In genomic region chr6:120064627-120065026, GRCm38 (mm10) we compare ENCODE assay signal across 18 mouse cellular contexts. TPM values are rescaled to one million over a fixed set of nuclear protein-coding genes. Genes with fewer than 3 reads are reported as not detected.
"Had no signal": no experiment of that assay in that cellular context is flagged by ENCODE, and none has a peak within 500 bp of the region (broad histone marks: within the 10 kb centered on the region; RNA-seq: fewer than 3 reads in every experiment).

No protein-coding gene starts in this region.

- H3K27me3 ChIP-seq: kidney, embryonic 15.5 days; limb, embryonic 13.5 days; neural tube, embryonic 12.5 days had no signal

- H3K9ac ChIP-seq: kidney, embryonic 15.5 days; limb, embryonic 13.5 days; liver, embryonic 14.5 days; neural tube, embryonic 12.5 days had no signal

- H3K4me3 ChIP-seq: kidney, embryonic 15.5 days; limb, embryonic 13.5 days; midbrain, embryonic 10.5 days; myocyte; neural tube, embryonic 12.5 days had no signal

- H3K9me3 ChIP-seq: kidney, embryonic 15.5 days; limb, embryonic 13.5 days; midbrain, embryonic 10.5 days; neural tube, embryonic 12.5 days had no signal

- H3K36me3 ChIP-seq: kidney, embryonic 15.5 days; limb, embryonic 13.5 days; midbrain, embryonic 10.5 days; neural tube, embryonic 12.5 days had no signal

- H3K27ac ChIP-seq: kidney, embryonic 15.5 days; limb, embryonic 13.5 days; liver, embryonic 14.5 days; midbrain, embryonic 10.5 days; neural tube, embryonic 12.5 days; stomach, postnatal 0 days had no signal

- DNase-seq: kidney, postnatal 14 days; layer of hippocampus, adult 9-11 months; layer of hippocampus, postnatal 36 days; left cerebral cortex, postnatal 4 days; lung, adult 18-20 months; midbrain, embryonic 14.5 days; thymus, adult 18-20 months; thymus, postnatal 25 days had no signal

- H3K4me1 ChIP-seq: kidney, embryonic 15.5 days; limb, embryonic 13.5 days; midbrain, embryonic 10.5 days; neural tube, embryonic 12.5 days had no signal

RNA-seq across cellular contexts. Expression of gene Ninj2, which starts 28.5 kb away (rescaled TPM):
- total RNA-seq: left cerebral cortex, postnatal 4 days; liver, adult 2 months; neutrophil, adult 5-6 weeks had no signal
- polyA plus RNA-seq: kidney, embryonic 15.5 days; large intestine, adult 2 months; liver, adult 2 months; midbrain, embryonic 10.5 days; midbrain, embryonic 14.5 days; neural tube, embryonic 12.5 days; stomach, postnatal 0 days had no signal
